Mouse (Mus musculus): ENCODE measurements around the gene Pknox2.

The Pknox2 gene

GRCm38 (mm10) chr9:36882034-36882745, 265.0 kb downstream of the Pknox2 start:
- DNase-seq (ENCODE audit: low spot score in 2 of 2): peak; percentile 74 to 90

- DNase-seq (ENCODE audit: low spot score in 2 of 2): no peak
These were observed 265.6 kb downstream of the Pknox2 start for GRCm38 (mm10) chr9:36881615-36882014.

- DNase-seq (ENCODE audit: low spot score in 2 of 2): no peak
These were observed 270.4 kb downstream of the Pknox2 start for GRCm38 (mm10) chr9:36876787-36877186.

GRCm38 (mm10) chr9:36876313-36876712, 270.9 kb downstream of the Pknox2 start:
- DNase-seq (ENCODE audit: low spot score in 2 of 2): no peak

- DNase-seq (ENCODE audit: low spot score in 2 of 2): no peak
These were observed 273.4 kb downstream of the Pknox2 start for GRCm38 (mm10) chr9:36873796-36874195.

GRCm38 (mm10) chr9:36870263-36870662, 276.9 kb downstream of the Pknox2 start:
- DNase-seq (ENCODE audit: low spot score in 2 of 2): no peak

GRCm38 (mm10) chr9:36868662-36869061, 278.5 kb downstream of the Pknox2 start:
- DNase-seq (ENCODE audit: low spot score in 2 of 2): no peak

- no peak for DNase-seq (ENCODE audit: low spot score in 2 of 2)
These were observed 282.1 kb downstream of the Pknox2 start for GRCm38 (mm10) chr9:36864862-36865813.

GRCm38 (mm10) chr9:36863694-36864093, 283.5 kb downstream of the Pknox2 start:
- no peak for DNase-seq (ENCODE audit: low spot score in 2 of 2)

- DNase-seq (ENCODE audit: low spot score in 2 of 2): no peak
These were observed 284.6 kb downstream of the Pknox2 start for GRCm38 (mm10) chr9:36862576-36862975.

- DNase-seq (ENCODE audit: low spot score in 2 of 2): peak; percentile 37 to 64
These were observed 288.5 kb downstream of the Pknox2 start for GRCm38 (mm10) chr9:36858677-36859076.

- no peak for DNase-seq (ENCODE audit: low spot score in 2 of 2)
These were observed 289.6 kb downstream of the Pknox2 start for GRCm38 (mm10) chr9:36857476-36858117.

GRCm38 (mm10) chr9:36856351-36856750, 290.9 kb downstream of the Pknox2 start:
- no peak for DNase-seq (ENCODE audit: low spot score in 2 of 2)

- no peak for DNase-seq (ENCODE audit: low spot score in 2 of 2)
These were observed 295.0 kb downstream of the Pknox2 start for GRCm38 (mm10) chr9:36852175-36852574.

GRCm38 (mm10) chr9:36850091-36850490, 297.1 kb downstream of the Pknox2 start:
- peak; percentile 58 to 66 for DNase-seq (ENCODE audit: low spot score in 2 of 2)

- no peak for DNase-seq (ENCODE audit: low spot score in 2 of 2)
These were observed 298.5 kb downstream of the Pknox2 start for GRCm38 (mm10) chr9:36848661-36849060.

GRCm38 (mm10) chr9:36846346-36846745, 300.9 kb downstream of the Pknox2 start:
- DNase-seq (ENCODE audit: low spot score in 2 of 2): no peak
